Mouse (Mus musculus) left cerebral cortex, postnatal 36 days (tissue): Measurements from ENCODE around the gene Frrs1. TPM values are rescaled to one million over a fixed set of nuclear protein-coding genes. Genes with fewer than 3 reads are reported as not detected.
"Not testable (repeated sequence)": the region's sequence is repeated elsewhere in the genome, so short reads cannot be mapped to it uniquely, and the experiment has no call there.

Experiments used
- DNase-seq, 2 experiments: peaks; one replicate each; pipeline ENCODE4 v3.0.0; 2021 to 2022; ENCODE audit warnings: low spot score in 2 of 2, mixed read lengths in 1 of 2
- intact Hi-C: fragments of 180-260 bp; cut with DNase I; formaldehyde crosslinking; loops from one replicate; pipeline ENCODE4 v1.15.1; 2025
- total RNA-seq, 2 experiments: library from RNA; stranded (reverse); gene quantifications; 2 replicates each; pipeline ENCODE4 v1.2.3; 2021

Gene Frrs1
- total RNA-seq, result 1 to 10 TPM; 1.6 to 1.8 TPM

- no peak for DNase-seq
- intact Hi-C loops, result no loop called here
Observed at GRCm38 (mm10) chr3:116858941-116859685, at the start of gene Frrs1. Gene Frrs1, plus strand, starts transcription at chr3:116859464.

- DNase-seq, intact Hi-C loops: not testable (repeated sequence)
Observed at GRCm38 (mm10) chr3:116810351-116810750, 48.9 kb upstream of the Frrs1 start.

DNA sequence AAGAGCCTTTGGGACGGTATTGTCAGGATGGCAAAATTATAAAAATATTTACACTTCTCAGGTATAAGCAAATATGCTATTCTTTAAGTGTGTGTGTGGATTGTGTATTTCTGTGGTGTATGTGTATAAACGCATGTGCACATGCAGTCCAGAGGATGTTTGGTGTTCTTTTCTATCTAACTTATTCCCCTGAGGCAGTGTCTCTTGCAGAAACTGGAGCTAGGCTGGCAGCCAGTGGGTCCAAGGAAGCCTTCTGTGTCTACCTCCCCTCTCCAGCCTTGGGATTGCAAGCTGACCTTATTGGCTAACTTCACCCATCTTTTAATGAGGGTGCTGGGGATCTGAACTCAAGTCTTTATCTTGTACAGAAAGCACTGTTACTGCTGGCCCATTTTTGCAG lies 46.3 kb upstream of the Frrs1 start:
- no peak for DNase-seq
- intact Hi-C loops, result no loop called here

DNA sequence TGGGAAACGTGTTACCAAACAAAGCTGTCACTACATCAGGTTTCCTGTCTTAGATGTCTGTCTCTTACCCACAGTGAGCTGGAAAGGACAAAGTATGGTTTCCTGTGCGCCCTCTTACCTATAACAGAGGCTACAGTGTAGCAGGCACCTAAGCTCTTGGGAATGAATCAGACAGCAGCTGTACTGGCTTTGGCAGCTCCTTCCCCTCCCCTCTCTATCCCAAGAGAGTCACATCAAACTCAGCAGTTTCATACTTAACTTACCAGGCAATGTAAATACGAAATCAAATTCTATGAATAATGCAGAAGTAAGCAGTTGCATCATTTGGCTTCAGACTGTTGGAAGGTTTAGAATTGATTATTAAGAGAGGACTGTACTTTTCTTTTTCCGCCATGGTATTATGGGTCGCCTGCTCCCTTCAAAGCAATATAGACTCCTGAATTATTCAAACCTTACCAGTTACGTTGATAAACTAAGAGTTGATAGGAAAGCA lies 43.9 kb upstream of the Frrs1 start:
- DNase-seq, result no peak
- intact Hi-C loops, result no loop called here

- DNase-seq, result no peak
- intact Hi-C loops, result no loop called here
Observed at GRCm38 (mm10) chr3:116815916-116816315, 43.3 kb upstream of the Frrs1 start.

DNA sequence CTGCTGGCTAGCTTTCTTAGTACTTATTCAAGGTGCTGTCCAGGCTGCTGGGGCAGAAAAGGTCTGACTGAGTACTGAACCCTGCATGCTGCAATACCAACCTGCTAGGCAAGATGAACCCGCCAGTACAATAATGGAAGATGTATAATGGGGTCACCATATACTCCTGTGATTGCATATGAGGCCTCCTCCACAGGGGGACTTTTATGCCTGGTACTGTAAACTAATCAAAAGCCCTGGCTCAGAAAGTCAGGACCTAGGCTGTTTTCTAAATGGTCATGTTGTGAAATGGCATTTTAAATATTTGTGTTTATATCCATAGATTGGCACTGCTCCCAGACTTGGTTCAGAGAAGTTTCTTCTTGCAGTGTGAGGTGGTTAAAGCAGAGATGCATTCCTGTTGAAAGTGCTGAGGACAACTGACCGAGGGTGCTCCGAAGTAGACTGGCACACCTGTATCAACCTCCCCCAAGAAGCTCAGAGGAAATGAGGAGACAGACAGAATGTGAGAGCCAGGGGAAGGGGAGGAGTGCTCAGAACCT lies 42.5 kb upstream of the Frrs1 start:
- intact Hi-C loops, result no loop called here

GRCm38 (mm10) chr3:116817231-116817630 lies 42.0 kb upstream of the Frrs1 start:
- intact Hi-C loops, result no loop called here
- no peak for DNase-seq

More for the DNA sequence above, 42.5 kb upstream of the Frrs1 start:
- DNase-seq, result no peak

DNA sequence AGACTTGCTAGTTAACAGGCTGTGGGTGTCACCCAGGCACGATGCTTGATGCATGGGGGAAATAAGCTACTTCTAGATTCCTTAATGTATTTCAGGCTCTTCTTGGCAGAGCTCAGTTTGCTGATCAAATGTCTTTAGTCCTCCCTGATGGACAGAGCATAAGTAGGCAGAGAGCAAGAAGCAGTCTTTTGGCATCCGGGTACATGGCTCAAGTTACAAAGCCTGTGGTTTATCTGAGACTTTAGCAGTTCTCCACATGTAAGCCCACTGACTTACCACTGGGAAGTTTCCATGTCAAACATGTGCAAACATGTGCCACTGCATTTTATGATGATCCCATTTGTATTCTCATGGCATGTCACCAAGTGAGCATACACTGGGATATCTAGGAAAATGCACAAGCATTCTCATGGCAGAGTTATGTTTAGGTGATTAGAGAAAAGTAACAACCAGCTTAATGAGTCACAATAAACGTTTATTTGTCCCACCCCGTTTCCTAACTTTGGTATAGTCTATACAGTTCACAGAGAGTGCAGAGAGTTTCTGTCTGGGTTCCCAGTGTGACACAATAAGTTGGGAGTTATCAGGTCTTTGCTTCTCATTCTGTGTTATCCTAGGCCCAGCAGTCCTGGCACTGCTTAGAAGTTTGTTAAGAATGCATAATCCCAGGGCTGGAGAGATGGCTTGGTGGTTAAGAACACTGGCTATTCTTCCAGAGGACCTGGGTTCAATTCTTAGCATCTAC lies 32.6 kb upstream of the Frrs1 start:
- intact Hi-C loops, result no loop called here
- no peak for DNase-seq

DNA sequence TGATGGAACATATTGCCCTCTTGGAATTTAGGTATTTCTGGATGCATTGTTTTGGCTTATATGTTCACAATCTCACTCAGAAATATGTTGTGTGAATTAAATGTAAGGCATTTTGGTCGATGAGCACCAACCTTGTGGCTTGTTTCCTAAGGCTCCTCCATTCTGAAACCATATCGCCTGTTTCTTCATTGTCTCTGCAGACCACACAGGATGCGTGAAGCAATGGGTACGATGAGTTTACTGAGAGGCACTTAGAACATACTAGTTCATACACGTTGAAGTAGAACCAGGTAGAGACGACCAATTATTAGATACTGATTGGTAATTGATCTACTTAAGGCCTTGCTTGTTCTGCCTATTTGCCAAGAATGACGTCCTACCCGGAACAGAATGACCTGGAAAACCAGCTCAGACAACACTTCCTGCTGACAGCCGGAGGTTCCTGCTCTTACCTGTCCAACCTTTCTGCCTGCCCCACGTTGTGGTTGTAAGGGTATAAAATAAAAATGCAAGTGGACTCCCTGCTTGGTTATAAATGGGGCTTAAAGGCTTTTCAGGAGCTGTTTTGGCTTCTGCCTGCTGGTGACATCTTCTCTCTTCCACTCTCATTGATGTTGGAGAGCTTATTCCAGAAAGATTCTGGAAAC lies 29.9 kb upstream of the Frrs1 start:
- intact Hi-C loops, result no loop called here

DNA sequence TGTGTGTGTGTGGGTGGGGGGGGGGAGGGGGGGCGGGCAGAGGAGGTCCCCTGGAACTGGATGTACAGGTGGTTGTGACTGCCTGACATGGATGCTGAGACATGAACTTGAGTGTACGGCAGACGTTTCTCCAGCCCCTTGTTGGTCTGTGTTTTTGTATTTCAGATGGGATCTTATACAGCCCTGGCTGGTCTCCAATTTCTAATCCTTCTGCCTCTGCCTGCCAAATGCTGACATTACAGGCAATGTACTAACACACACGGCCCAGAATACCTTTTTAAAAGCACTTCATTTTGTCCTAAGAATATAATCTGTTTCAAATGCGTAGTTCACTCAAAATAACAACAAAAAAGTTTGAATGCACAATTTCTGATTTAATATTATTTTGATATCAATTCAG lies 27.9 kb upstream of the Frrs1 start:
- intact Hi-C loops, result loop anchor here (10.0 kb wide), 1 partner anchor 317 kb away; the partner anchor contains the start of gene Dbt
- DNase-seq, result no peak

More for the DNA sequence above, 29.9 kb upstream of the Frrs1 start:
- DNase-seq, result no peak

DNA sequence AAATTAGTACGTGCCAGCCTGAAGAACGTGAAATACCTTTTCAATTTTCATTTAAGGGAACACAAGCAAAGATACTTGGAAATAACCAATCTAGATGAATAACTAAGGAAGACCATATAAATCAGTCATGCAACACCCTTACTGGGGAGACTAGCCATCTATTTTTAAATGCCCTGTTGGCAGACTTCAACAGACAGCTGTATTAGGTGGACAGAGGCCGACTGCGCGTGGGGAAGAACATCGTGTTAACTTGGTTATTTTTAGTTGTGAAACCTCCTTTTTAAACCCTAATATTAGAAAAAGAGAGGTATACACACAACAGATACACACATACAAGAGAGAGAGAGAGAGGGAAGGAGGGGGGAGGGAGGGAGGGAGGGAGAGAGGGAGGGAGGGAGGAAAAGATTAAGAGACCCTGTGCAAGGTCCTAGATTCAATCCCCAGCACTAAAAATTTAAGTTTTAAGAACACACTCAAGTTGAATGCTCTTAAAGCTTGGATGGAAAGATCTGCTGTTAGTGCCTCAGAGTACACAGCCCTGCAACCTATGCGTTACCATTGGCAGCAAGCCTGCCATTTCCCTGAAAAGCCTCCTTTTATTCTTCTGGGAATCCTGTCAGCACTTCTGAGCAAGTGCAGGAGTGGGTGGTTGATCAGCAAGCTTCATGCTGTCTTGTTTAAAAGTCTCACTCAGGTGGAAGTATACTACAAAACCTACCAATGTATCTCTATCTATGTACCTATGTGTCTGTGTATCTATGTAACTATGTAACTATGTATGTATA lies 26.5 kb upstream of the Frrs1 start:
- no peak for DNase-seq
- intact Hi-C loops, result loop anchor here (10.0 kb wide), 1 partner anchor 318 kb away; the partner anchor contains the start of gene Dbt

DNA sequence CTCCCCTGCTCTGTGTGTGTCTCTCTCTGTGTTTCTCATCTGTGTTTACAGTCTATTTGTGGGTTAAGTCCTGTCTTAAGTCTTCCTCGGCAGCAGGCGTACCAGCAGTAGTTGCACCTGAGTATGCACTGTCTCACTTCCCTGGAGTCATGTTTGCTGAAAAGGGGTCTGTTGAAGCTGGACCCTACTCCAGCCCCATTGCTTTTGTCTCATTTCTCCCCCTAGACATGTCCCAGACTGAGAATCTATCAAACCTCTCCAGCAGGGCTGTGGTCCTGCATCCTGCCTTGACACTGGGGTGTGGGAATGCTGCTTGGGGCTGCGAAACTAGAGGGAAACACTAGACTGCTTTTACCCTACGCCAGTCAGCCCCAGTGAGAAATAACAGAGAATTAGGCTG lies 25.8 kb upstream of the Frrs1 start:
- intact Hi-C loops, result loop anchor here (10.0 kb wide), 1 partner anchor 319 kb away; the partner anchor contains the start of gene Dbt
- no peak for DNase-seq

DNA sequence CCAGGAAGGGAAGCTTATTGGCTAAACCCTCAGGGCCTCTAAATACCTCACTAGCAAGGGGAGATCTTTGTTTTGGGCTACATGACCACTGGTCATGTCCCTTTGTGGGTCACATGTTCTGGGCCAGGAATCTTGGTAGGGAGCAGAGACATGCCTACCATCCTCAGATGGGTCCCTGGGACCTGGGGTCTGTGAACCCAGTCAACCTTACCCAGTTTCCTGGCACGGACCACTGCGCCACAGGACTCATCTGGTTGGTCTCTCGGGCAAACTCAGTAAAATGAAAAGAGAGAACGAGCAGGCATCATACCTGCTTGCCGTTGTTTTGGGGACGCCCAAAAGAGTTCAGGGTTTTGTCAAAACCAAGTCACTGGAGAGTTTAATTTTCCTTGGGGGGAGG lies 25.0 kb upstream of the Frrs1 start:
- no peak for DNase-seq
- intact Hi-C loops, result loop anchor here (10.0 kb wide), 1 partner anchor 319 kb away; the partner anchor contains the start of gene Dbt

GRCm38 (mm10) chr3:116835350-116835749 lies 23.9 kb upstream of the Frrs1 start:
- no peak for DNase-seq
- intact Hi-C loops, result loop anchor here (5.0 to 10.0 kb wide), 2 partner anchors 58 to 321 kb away; partner anchors contain the start of gene Dbt

GRCm38 (mm10) chr3:116835770-116836680 lies 23.2 kb upstream of the Frrs1 start:
- DNase-seq, result peak; percentile 82 to 88
- intact Hi-C loops, result loop anchor here (5.0 to 10.0 kb wide), 2 partner anchors 59 to 321 kb away; partner anchors contain the start of gene Dbt

GRCm38 (mm10) chr3:116836681-116837475 lies 22.4 kb upstream of the Frrs1 start:
- intact Hi-C loops, result loop anchor here (5.0 to 10.0 kb wide), 2 partner anchors 60 to 322 kb away; partner anchors contain the start of gene Dbt
- no peak for DNase-seq

GRCm38 (mm10) chr3:116841311-116841710 lies 18.0 kb upstream of the Frrs1 start:
- no peak for DNase-seq
- intact Hi-C loops, result no loop called here
